Mouse (Mus musculus) liver, embryonic 12.5 days (tissue): ENCODE data around the gene Ywhah. TPM values are rescaled to one million over a fixed set of nuclear protein-coding genes. Genes with fewer than 3 reads are reported as not detected.
A peak's percentile ranks its signal among the peaks of the same experiment; 100 is the strongest.
"Not testable (repeated sequence)": the region's sequence is repeated elsewhere in the genome, so short reads cannot be mapped to it uniquely, and the experiment has no call there.

Source experiments
- ATAC-seq: fragments of 200-750 bp; cut with Nextera tagmentation; 2 replicates; pipeline ENCODE4 v1.8.0; 2017; ENCODE audit warnings: moderate number of reproducible peaks, mild to moderate bottlenecking, moderate library complexity
- H3K27ac ChIP-seq: fragments of 300-500 bp; sonication (generic); 2 replicates; pipeline ENCODE4 v1.5.1; 2016; ENCODE audit warnings: mild to moderate bottlenecking
- H3K27me3 ChIP-seq: fragments of 300-500 bp; sonication (generic); replicated peaks from 2 replicates; pipeline ENCODE4 v1.6.1; 2016; ENCODE audit warnings: mild to moderate bottlenecking, moderate library complexity
- H3K36me3 ChIP-seq: fragments of 300-500 bp; sonication (generic); 2 replicates; pipeline ENCODE4 v1.6.1; 2016; ENCODE audit warnings: mild to moderate bottlenecking, moderate library complexity
- H3K4me1 ChIP-seq: fragments of 300-500 bp; sonication (generic); 2 replicates; pipeline ENCODE4 v1.6.1; 2016
- H3K4me2 ChIP-seq: fragments of 300-500 bp; sonication (generic); 2 replicates; pipeline ENCODE4 v1.6.1; 2016; ENCODE audit warnings: mild to moderate bottlenecking, moderate library complexity
- H3K4me3 ChIP-seq: fragments of 300-500 bp; sonication (generic); 2 replicates; pipeline ENCODE4 v1.5.1; 2016; ENCODE audit warnings: mild to moderate bottlenecking, moderate library complexity
- H3K9ac ChIP-seq: fragments of 300-500 bp; sonication (generic); 2 replicates; pipeline ENCODE4 v1.6.1; 2016; ENCODE audit warnings: mild to moderate bottlenecking, moderate library complexity
- H3K9me3 ChIP-seq: fragments of 300-500 bp; sonication (generic); replicated peaks from 2 replicates; pipeline ENCODE4 v1.6.1; 2016; ENCODE audit warnings: mild to moderate bottlenecking, moderate library complexity
- WGBS: fragments of 180-500 bp; shearing (Covaris S2); methylation state at CpG from one replicate; pipeline ENCODE4 v1.1.7; 2016; ENCODE audit not compliant: insufficient replicate concordance; 5-methylcytosine and 5-hydroxymethylcytosine counted together
- polyA plus RNA-seq: library from polyadenylated mRNA; unstranded; fragments of >200 nt; fragmentation: Nextera tagmentation; extraction: Ambion mirVana; gene quantifications from 2 replicates; pipeline ENCODE4 v1.2.1, GENCODE M21; 2016

The Ywhah gene
- polyA plus RNA-seq, 1 experiment from 2014 or later: 282 TPM

GRCm38 (mm10) chr5:33034916-33035315, 16.3 kb downstream of the Ywhah start:
- no peak overlapping the region for H3K4me3 ChIP-seq
- no peak overlapping the region for H3K4me2 ChIP-seq
- peaks cover 41% of the 10 kb centered on the region for H3K4me1 ChIP-seq
- WGBS: 44% methylated on average over 3 of the region's 3 CpGs
- no peak overlapping the region for H3K9ac ChIP-seq
- H3K36me3 ChIP-seq: no peaks in the 10 kb centered on the region
- peaks cover 5% of the 10 kb centered on the region; the same call in 1 of the 2 replicates for H3K27me3 ChIP-seq
- no peak overlapping the region for H3K27ac ChIP-seq
- H3K9me3 ChIP-seq: no peaks in the 10 kb centered on the region
- no peak for ATAC-seq

- Histone ChIP-seq H3K27me3 (peaks cover 17% of the 10 kb centered on the region), H3K9me3 (no peaks in the 10 kb centered on the region), H3K4me1 (peaks cover 11% of the 10 kb centered on the region), H3K4me3 (0 out of 2 replicates have a peak overlapping the region, but pooled peaks have one; percentile 15), H3K9ac (no peak overlapping the region), H3K4me2 (peak overlapping the region; percentile 42), H3K36me3 (no peaks in the 10 kb centered on the region), H3K27ac (no peak overlapping the region)
- ATAC-seq: no peak
- 32% methylated on average over 13 of the region's 13 CpGs for WGBS
Measured at GRCm38 (mm10) chr5:33038656-33039509, 20.3 kb downstream of the Ywhah start.

- 0 out of 2 replicates have a peak overlapping the region, but pooled peaks have one; percentile 15 for H3K4me3 ChIP-seq
- 7% methylated on average over 13 of the region's 13 CpGs for WGBS
Measured at GRCm38 (mm10) chr5:33039510-33039911, 20.9 kb downstream of the Ywhah start.

GRCm38 (mm10) chr5:33040735-33041134, 22.1 kb downstream of the Ywhah start:
- not testable (repeated sequence) for H3K4me2 ChIP-seq, H3K9ac ChIP-seq, H3K9me3 ChIP-seq, H3K27ac ChIP-seq, H3K36me3 ChIP-seq, H3K4me3 ChIP-seq, H3K4me1 ChIP-seq, ATAC-seq
- H3K27me3 ChIP-seq: peaks cover 17% of the 10 kb centered on the region
- WGBS: 14% methylated on average over 1 of the region's 1 CpGs

More at GRCm38 (mm10) chr5:33039510-33039911, 20.9 kb downstream of the Ywhah start:
- Histone ChIP-seq H3K36me3 (no peaks in the 10 kb centered on the region), H3K27me3 (peaks cover 17% of the 10 kb centered on the region), H3K9ac (no peak overlapping the region), H3K27ac (no peak overlapping the region), H3K4me2 (peak overlapping the region; percentile 42), H3K4me1 (peaks cover 4% of the 10 kb centered on the region; the same call in 1 of the 2 replicates), H3K9me3 (no peaks in the 10 kb centered on the region)
- peak; percentile 21; the same call in 1 of the 2 replicates for ATAC-seq

GRCm38 (mm10) chr5:33043397-33043796, 24.8 kb downstream of the Ywhah start:
- no peak overlapping the region for H3K4me2 ChIP-seq
- H3K9me3 ChIP-seq: no peaks in the 10 kb centered on the region
- H3K9ac ChIP-seq: no peak overlapping the region
- peaks cover 3% of the 10 kb centered on the region; the same call in 1 of the 2 replicates for H3K4me1 ChIP-seq
- 51% methylated on average over 10 of the region's 10 CpGs for WGBS
- no peak overlapping the region for H3K4me3 ChIP-seq
- H3K36me3 ChIP-seq: no peaks in the 10 kb centered on the region
- no peak overlapping the region for H3K27ac ChIP-seq
- ATAC-seq: no peak
- peaks cover 21% of the 10 kb centered on the region for H3K27me3 ChIP-seq

GRCm38 (mm10) chr5:33044636-33045315, 26.2 kb downstream of the Ywhah start:
- 78% methylated on average over 12 of the region's 12 CpGs for WGBS
- H3K4me1 ChIP-seq: no peaks in the 10 kb centered on the region
- no peaks in the 10 kb centered on the region for H3K9me3 ChIP-seq
- H3K9ac ChIP-seq: no peak overlapping the region
- H3K27me3 ChIP-seq: peaks cover 21% of the 10 kb centered on the region
- H3K4me2 ChIP-seq: no peak overlapping the region
- H3K4me3 ChIP-seq: no peak overlapping the region
- H3K27ac ChIP-seq: no peak overlapping the region
- ATAC-seq: no peak
- no peaks in the 10 kb centered on the region for H3K36me3 ChIP-seq

GRCm38 (mm10) chr5:33045316-33045705, 26.7 kb downstream of the Ywhah start:
- Histone ChIP-seq H3K9ac (no peak overlapping the region), H3K4me2 (no peak overlapping the region), H3K9me3 (no peaks in the 10 kb centered on the region), H3K27me3 (peaks cover 21% of the 10 kb centered on the region), H3K27ac (no peak overlapping the region), H3K36me3 (no peaks in the 10 kb centered on the region), H3K4me3 (no peak overlapping the region), H3K4me1 (no peaks in the 10 kb centered on the region)
- WGBS: 72% methylated on average over 6 of the region's 6 CpGs
- no peak for ATAC-seq

GRCm38 (mm10) chr5:33052849-33053582, 34.4 kb downstream of the Ywhah start:
- H3K4me2 ChIP-seq: peak overlapping the region; percentile 35; the same call in 1 of the 2 replicates
- H3K27me3 ChIP-seq: peaks cover 14% of the 10 kb centered on the region; the same call in 1 of the 2 replicates
- peak; percentile 58; the same call in 1 of the 2 replicates for ATAC-seq
- H3K4me3 ChIP-seq: no peak overlapping the region
- no peaks in the 10 kb centered on the region for H3K9me3 ChIP-seq
- H3K27ac ChIP-seq: no peak overlapping the region
- WGBS: 48% methylated on average over 14 of the region's 14 CpGs
- no peaks in the 10 kb centered on the region for H3K36me3 ChIP-seq
- no peaks in the 10 kb centered on the region for H3K4me1 ChIP-seq
- H3K9ac ChIP-seq: no peak overlapping the region

- no peak overlapping the region for H3K4me3 ChIP-seq
- H3K9me3 ChIP-seq: no peaks in the 10 kb centered on the region
- H3K9ac ChIP-seq: no peak overlapping the region
- no peak overlapping the region for H3K4me2 ChIP-seq
- ATAC-seq: no peak
- no peak overlapping the region for H3K27ac ChIP-seq
- no peaks in the 10 kb centered on the region for H3K4me1 ChIP-seq
- WGBS: 61% methylated on average over 10 of the region's 10 CpGs
- peaks cover 16% of the 10 kb centered on the region; the same call in 1 of the 2 replicates for H3K27me3 ChIP-seq
- no peaks in the 10 kb centered on the region for H3K36me3 ChIP-seq
Measured at GRCm38 (mm10) chr5:33056126-33056765, 37.6 kb downstream of the Ywhah start.

GRCm38 (mm10) chr5:33070071-33070470, 51.5 kb downstream of the Ywhah start:
- no peaks in the 10 kb centered on the region for H3K36me3 ChIP-seq
- no peaks in the 10 kb centered on the region for H3K9me3 ChIP-seq
- no peak overlapping the region for H3K9ac ChIP-seq
- H3K4me1 ChIP-seq: no peaks in the 10 kb centered on the region
- no peak overlapping the region for H3K27ac ChIP-seq
- ATAC-seq: no peak
- no peak overlapping the region for H3K4me3 ChIP-seq
- H3K27me3 ChIP-seq: peaks cover 5% of the 10 kb centered on the region; the same call in 1 of the 2 replicates
- H3K4me2 ChIP-seq: no peak overlapping the region

- H3K4me3 ChIP-seq: no peak overlapping the region
- 56% methylated on average over 6 of the region's 6 CpGs for WGBS
- H3K27me3 ChIP-seq: peaks cover 3% of the 10 kb centered on the region; the same call in 1 of the 2 replicates
- no peaks in the 10 kb centered on the region for H3K9me3 ChIP-seq
- ATAC-seq: no peak
- no peak overlapping the region for H3K27ac ChIP-seq
- no peak overlapping the region for H3K9ac ChIP-seq
- H3K36me3 ChIP-seq: no peaks in the 10 kb centered on the region
- no peaks in the 10 kb centered on the region for H3K4me1 ChIP-seq
- no peak overlapping the region for H3K4me2 ChIP-seq
Measured at GRCm38 (mm10) chr5:33076490-33077191, 58.0 kb downstream of the Ywhah start.
